Mouse (Mus musculus) bone marrow macrophage, adult 2 months (primary cell): ENCODE results near the gene Fbxo7.

Experiments
- CTCF ChIP-seq: IDR thresholded peaks from 2 replicates; pipeline ENCODE4 v1.5.1; 2012; ENCODE audit warnings: low read depth, mild to moderate bottlenecking, low read length, moderate library complexity
- POLR2A ChIP-seq: IDR thresholded peaks from 2 replicates; pipeline ENCODE4 v1.6.1; 2012; ENCODE audit warnings: mild to moderate bottlenecking, low read depth, low read length, borderline replicate concordance

DNA sequence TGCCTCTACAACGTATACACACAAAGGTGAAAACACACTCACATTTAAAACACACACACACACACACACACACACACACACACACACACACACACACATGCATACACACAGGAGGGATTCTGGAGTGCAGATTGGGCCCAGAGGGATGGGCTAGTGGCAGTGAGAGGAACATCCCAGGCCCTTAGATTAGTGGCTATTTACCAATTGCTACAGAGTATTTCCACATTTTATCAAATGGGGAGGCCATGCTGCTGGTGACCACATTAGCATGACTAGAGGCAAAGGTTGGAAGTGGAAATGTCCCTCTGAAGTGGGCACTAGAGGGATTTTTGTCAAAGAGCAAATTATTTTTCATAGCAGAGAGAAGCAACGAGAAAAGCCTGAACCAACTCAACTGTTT is 12.1 kb upstream of the Fbxo7 start:
- TF ChIP-seq CTCF (no peak), POLR2A (no peak)
